ENCODE assay signal across 8 mouse cellular contexts in the genomic region with DNA sequence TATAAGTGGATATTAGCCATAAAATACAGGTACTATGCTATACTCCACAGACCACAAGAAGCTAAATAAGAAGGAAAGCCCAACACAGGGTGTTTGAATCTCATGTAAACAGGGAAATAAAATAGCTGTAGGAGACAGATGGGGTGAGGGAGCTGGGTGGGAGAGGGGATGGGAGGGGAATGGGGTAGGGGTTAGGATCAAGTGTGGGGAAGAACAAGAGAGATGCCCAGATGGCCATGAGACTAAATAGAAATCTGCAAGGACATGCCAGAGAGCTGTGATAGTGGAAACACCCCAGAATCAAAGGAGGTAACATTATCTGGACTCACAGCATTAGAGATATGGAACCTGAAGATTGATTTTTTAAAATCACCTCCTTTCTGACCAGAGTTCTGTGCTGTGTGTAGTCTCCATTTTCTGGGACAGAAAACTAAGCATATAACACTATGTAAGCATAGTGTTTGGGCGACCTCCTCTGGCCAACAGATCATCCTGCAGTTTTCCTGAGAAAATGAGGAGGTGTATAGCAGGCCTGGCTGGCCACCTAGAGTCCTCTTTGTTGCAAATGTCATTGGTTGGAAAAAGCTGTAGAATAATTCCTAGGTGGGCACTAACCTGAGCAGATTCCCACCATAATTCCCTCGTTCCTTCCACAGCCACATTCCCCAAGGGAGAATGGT. TPM values are rescaled to one million over a fixed set of nuclear protein-coding genes. Genes with fewer than 3 reads are reported as not detected.
DNase-seq lines count a peak whose midpoint lies in the region; ATAC-seq and TF ChIP-seq lines count a peak whose summit lies in the region.

No protein-coding gene starts in this region.

- H3K9ac ChIP-seq in forebrain, embryonic 14.5 days (ENCODE audit: low read length) = no peak overlapping the region
- H3K9ac ChIP-seq in hindbrain, postnatal 0 days (replicated peaks; ENCODE audit: low read length) = no peak overlapping the region

- TF ChIP-seq CTCF in spleen, adult 2 months (IDR thresholded peaks at IDR 0.05; ENCODE audit: extremely low read depth, insufficient read depth, insufficient read length, insufficient replicate concordance) = peak; percentile 25; the same call in 1 of the 2 replicates
- peak; percentile 91 for TF ChIP-seq CTCF in hindbrain, postnatal 0 days (IDR thresholded peaks at IDR 0.05; ENCODE audit: low read depth)

- TF ChIP-seq POLR2A in spleen, adult 2 months (IDR thresholded peaks at IDR 0.05; ENCODE audit: low read depth, low read length) = no peak

- no peaks in the 10 kb centered on the region for H3K4me1 ChIP-seq in spleen, adult 2 months (ENCODE audit: control insufficient read depth, insufficient read depth, insufficient read length)
- no peaks in the 10 kb centered on the region for H3K4me1 ChIP-seq in forebrain, embryonic 14.5 days (ENCODE audit: control insufficient read depth, insufficient read depth, low read length)
- no peaks in the 10 kb centered on the region for H3K4me1 ChIP-seq in hindbrain, postnatal 0 days (ENCODE audit: insufficient read depth, low read length)
- H3K4me1 ChIP-seq in midbrain, embryonic 10.5 days = no peaks in the 10 kb centered on the region

- H3K9me3 ChIP-seq in forebrain, embryonic 14.5 days (replicated peaks; ENCODE audit: control insufficient read depth, low read length) = no peaks in the 10 kb centered on the region
- no peaks in the 10 kb centered on the region for H3K9me3 ChIP-seq in hindbrain, postnatal 0 days (ENCODE audit: low read length)
- no peaks in the 10 kb centered on the region for H3K9me3 ChIP-seq in midbrain, embryonic 10.5 days (replicated peaks)

- no peaks in the 10 kb centered on the region for H3K36me3 ChIP-seq in spleen, adult 2 months (ENCODE audit: control insufficient read depth, insufficient read depth, low read length)
- H3K36me3 ChIP-seq in forebrain, embryonic 14.5 days (ENCODE audit: control insufficient read depth, insufficient read depth, low read length) = no peaks in the 10 kb centered on the region
- H3K36me3 ChIP-seq in hindbrain, postnatal 0 days (ENCODE audit: insufficient read depth, low read length) = no peaks in the 10 kb centered on the region
- 0 out of 2 replicates have a peak, but pooled peaks cover 6% of the 10 kb centered on the region for H3K36me3 ChIP-seq in midbrain, embryonic 10.5 days

- H3K27ac ChIP-seq in spleen, adult 2 months (ENCODE audit: insufficient read depth, low read length) = no peak overlapping the region
- H3K27ac ChIP-seq in forebrain, embryonic 14.5 days (ENCODE audit: low read depth, low read length) = no peak overlapping the region
- H3K27ac ChIP-seq in hindbrain, postnatal 0 days = no peak overlapping the region
- H3K27ac ChIP-seq in midbrain, embryonic 10.5 days (replicated peaks) = no peak overlapping the region

- ATAC-seq in forebrain, embryonic 14.5 days = peak; percentile 81; the same call in 1 of the 2 replicates
- peak; percentile 90 for ATAC-seq in hindbrain, postnatal 0 days

- WGBS in spleen, adult 2 months = 29% methylated on average over 2 of the region's 2 CpGs
- 20% methylated on average over 2 of the region's 2 CpGs for WGBS in forebrain, embryonic 14.5 days
- 21% methylated on average over 2 of the region's 2 CpGs for WGBS in hindbrain, postnatal 0 days
- 26% methylated on average over 2 of the region's 2 CpGs for WGBS in midbrain, embryonic 10.5 days

- intact Hi-C loops in left cerebral cortex, postnatal 36 days (cut with DNase I) = no loop called here

- peak in 1 of 2 experiments; percentile 23 for DNase-seq in spleen, adult 2 months (ENCODE audit: low read depth in 1 of 2, low spot score in 2 of 2)
- no peak for DNase-seq in spleen, adult 12 weeks (ENCODE audit: low spot score)
- DNase-seq in c-Kit-positive CD71-positive TER-119-positive erythroid progenitor cells, embryonic 14.5 days (ENCODE audit: low spot score) = peak; percentile 37
- DNase-seq in forebrain, embryonic 14.5 days (ENCODE audit: low spot score) = peak; percentile 81
- DNase-seq in hindbrain, postnatal 0 days (ENCODE audit: low spot score) = peak; percentile 85
- peak; percentile 26 for DNase-seq in left cerebral cortex, postnatal 36 days (ENCODE audit: low spot score in 2 of 2)
- peak; percentile 32 for DNase-seq in midbrain, embryonic 10.5 days (ENCODE audit: low spot score)
- peak; percentile 5 to 6 for DNase-seq in spleen, postnatal 36 days (ENCODE audit: low spot score in 2 of 2)

- H3K4me3 ChIP-seq in spleen, adult 2 months (ENCODE audit: extremely low read depth, insufficient read depth, insufficient read length) = no peak overlapping the region
- no peak overlapping the region for H3K4me3 ChIP-seq in forebrain, embryonic 14.5 days (ENCODE audit: low read depth, low read length)
- no peak overlapping the region for H3K4me3 ChIP-seq in hindbrain, postnatal 0 days (ENCODE audit: low read length)
- no peak overlapping the region for H3K4me3 ChIP-seq in midbrain, embryonic 10.5 days

- H3K27me3 ChIP-seq in spleen, adult 2 months (ENCODE audit: control insufficient read depth, insufficient read depth, low read length) = no peaks in the 10 kb centered on the region
- no peaks in the 10 kb centered on the region for H3K27me3 ChIP-seq in forebrain, embryonic 14.5 days (replicated peaks; ENCODE audit: control insufficient read depth, insufficient read depth, low read length)
- H3K27me3 ChIP-seq in hindbrain, postnatal 0 days (ENCODE audit: insufficient read depth, low read length) = no peaks in the 10 kb centered on the region
- H3K27me3 ChIP-seq in midbrain, embryonic 10.5 days (ENCODE audit: low read depth, poor library complexity, severe bottlenecking) = no peaks in the 10 kb centered on the region

- no peak overlapping the region for H3K4me2 ChIP-seq in forebrain, embryonic 14.5 days (ENCODE audit: low read length)
- H3K4me2 ChIP-seq in hindbrain, postnatal 0 days (ENCODE audit: low read depth, low read length) = no peak overlapping the region

RNA-seq across cellular contexts. Expression of a gene that starts 34.0 kb away (rescaled TPM):
- 0.83 and 0.95 TPM in 2 replicates for polyA plus RNA-seq in spleen, adult 2 months (2012; rRNA removed)
- polyA plus RNA-seq in forebrain, embryonic 14.5 days (2014; fragmentation: Nextera tagmentation; extraction: Ambion mirVana) = 12.5 and 19.7 TPM in 2 replicates
- 8.9 and 12.1 TPM in 2 replicates for total RNA-seq in hindbrain, postnatal 0 days (2014; rRNA removed)
- 11.6 and 12.1 TPM in 2 replicates for polyA plus RNA-seq in hindbrain, postnatal 0 days (2015; fragmentation: Nextera tagmentation; extraction: Ambion mirVana)
- 10 to 100 TPM; 11.3 to 16.4 TPM for total RNA-seq in left cerebral cortex, postnatal 36 days (2021)
- polyA plus RNA-seq in midbrain, embryonic 10.5 days (2016; fragmentation: Nextera tagmentation; extraction: Ambion mirVana) = 8.4 and 9.7 TPM in 2 replicates

RNA-seq across cellular contexts. Expression of a gene that starts 37.1 kb away (rescaled TPM):
- polyA plus RNA-seq in spleen, adult 2 months (2012; rRNA removed) = 3.2 and 3.3 TPM in 2 replicates
- polyA plus RNA-seq in forebrain, embryonic 14.5 days (2014; fragmentation: Nextera tagmentation; extraction: Ambion mirVana) = 122 and 144 TPM in 2 replicates
- total RNA-seq in hindbrain, postnatal 0 days (2014; rRNA removed) = 32.2 and 36.6 TPM in 2 replicates
- 43.3 and 46.3 TPM in 2 replicates for polyA plus RNA-seq in hindbrain, postnatal 0 days (2015; fragmentation: Nextera tagmentation; extraction: Ambion mirVana)
- 10 to 100 TPM; 26.9 to 31.3 TPM for total RNA-seq in left cerebral cortex, postnatal 36 days (2021)
- 55.8 and 60.4 TPM in 2 replicates for polyA plus RNA-seq in midbrain, embryonic 10.5 days (2016; fragmentation: Nextera tagmentation; extraction: Ambion mirVana)

Comparison
In these comparisons a context has a peak if more than half of its experiments do, and no peak if none do; other contexts are left out.
1. RNA of a gene that starts 37.1 kb away (polyA plus RNA-seq): 122 to 144 TPM in forebrain, embryonic 14.5 days, 55.8 to 60.4 TPM in midbrain, embryonic 10.5 days and 43.3 to 46.3 TPM in hindbrain, postnatal 0 days; 3.2 to 3.3 TPM in spleen, adult 2 months; every median in the first group is over 10 times any median in the second.